Mouse (Mus musculus) c-Kit-positive CD71-positive TER-119-positive erythroid progenitor cells, embryonic 14.5 days (primary cell): ENCODE measurements around the gene H2-Aa.

Experiments
- DNase-seq: peaks from one replicate; pipeline ENCODE4 v3.0.0-alpha.2; 2013; ENCODE audit warnings: low spot score

H2-Aa gene

GRCm38 (mm10) chr17:34263811-34264371 is 23.7 kb downstream of the H2-Aa start:
- DNase-seq = no peak

- peak; percentile 37 for DNase-seq
These were observed 24.6 kb downstream of the H2-Aa start for GRCm38 (mm10) chr17:34263068-34263467.

GRCm38 (mm10) chr17:34261502-34261901 is 26.1 kb downstream of the H2-Aa start:
- peak; percentile 37 for DNase-seq

GRCm38 (mm10) chr17:34260551-34260950 is 27.1 kb downstream of the H2-Aa start:
- DNase-seq = no peak

GRCm38 (mm10) chr17:34257594-34258375 is 29.8 kb downstream of the H2-Aa start, which contains the start of gene H2-Ab1:
H2-Ab1 (plus strand) TSS chr17:34257689.
- peak; percentile 20 for DNase-seq

GRCm38 (mm10) chr17:34256501-34256900 is 31.1 kb downstream of the H2-Aa start:
- no peak for DNase-seq

GRCm38 (mm10) chr17:34251666-34252065 is 36.0 kb downstream of the H2-Aa start:
- no peak for DNase-seq

GRCm38 (mm10) chr17:34249878-34250277 is 37.7 kb downstream of the H2-Aa start:
- DNase-seq = peak; percentile 28

- no peak for DNase-seq
These were observed 38.3 kb downstream of the H2-Aa start for GRCm38 (mm10) chr17:34249361-34249760.

- DNase-seq = no peak
These were observed 38.9 kb downstream of the H2-Aa start for GRCm38 (mm10) chr17:34248764-34249163.

- DNase-seq = no peak
These were observed 40.6 kb downstream of the H2-Aa start for GRCm38 (mm10) chr17:34247047-34247446.

- DNase-seq = no peak
These were observed 43.0 kb downstream of the H2-Aa start for GRCm38 (mm10) chr17:34244656-34245055.

GRCm38 (mm10) chr17:34240916-34241315 is 46.7 kb downstream of the H2-Aa start:
- DNase-seq = no peak

GRCm38 (mm10) chr17:34240366-34240765 is 47.3 kb downstream of the H2-Aa start:
- DNase-seq = no peak

- no peak for DNase-seq
These were observed 48.0 kb downstream of the H2-Aa start for GRCm38 (mm10) chr17:34239601-34240041.

- DNase-seq = no peak
These were observed 48.9 kb downstream of the H2-Aa start, which contains the start of gene H2-Ob for GRCm38 (mm10) chr17:34238706-34239105. H2-Ob (plus strand) TSS chr17:34238903.

- DNase-seq = no peak
These were observed 49.9 kb downstream of the H2-Aa start for GRCm38 (mm10) chr17:34237741-34238140.

GRCm38 (mm10) chr17:34236691-34237090 is 50.9 kb downstream of the H2-Aa start:
- no peak for DNase-seq

GRCm38 (mm10) chr17:34234926-34235325 is 52.7 kb downstream of the H2-Aa start:
- DNase-seq = peak; percentile 57
